Mouse (Mus musculus) liver, adult (tissue): ENCODE measurements around the gene Prr22.

Source experiments
- GATA4 ChIP-seq: IDR thresholded peaks from 2 replicates; pipeline ENCODE4 v1.6.1; 2014; ENCODE audit warnings: mild to moderate bottlenecking, low read length; ENCODE audit not compliant: insufficient replicate concordance

The Prr22 gene

DNA sequence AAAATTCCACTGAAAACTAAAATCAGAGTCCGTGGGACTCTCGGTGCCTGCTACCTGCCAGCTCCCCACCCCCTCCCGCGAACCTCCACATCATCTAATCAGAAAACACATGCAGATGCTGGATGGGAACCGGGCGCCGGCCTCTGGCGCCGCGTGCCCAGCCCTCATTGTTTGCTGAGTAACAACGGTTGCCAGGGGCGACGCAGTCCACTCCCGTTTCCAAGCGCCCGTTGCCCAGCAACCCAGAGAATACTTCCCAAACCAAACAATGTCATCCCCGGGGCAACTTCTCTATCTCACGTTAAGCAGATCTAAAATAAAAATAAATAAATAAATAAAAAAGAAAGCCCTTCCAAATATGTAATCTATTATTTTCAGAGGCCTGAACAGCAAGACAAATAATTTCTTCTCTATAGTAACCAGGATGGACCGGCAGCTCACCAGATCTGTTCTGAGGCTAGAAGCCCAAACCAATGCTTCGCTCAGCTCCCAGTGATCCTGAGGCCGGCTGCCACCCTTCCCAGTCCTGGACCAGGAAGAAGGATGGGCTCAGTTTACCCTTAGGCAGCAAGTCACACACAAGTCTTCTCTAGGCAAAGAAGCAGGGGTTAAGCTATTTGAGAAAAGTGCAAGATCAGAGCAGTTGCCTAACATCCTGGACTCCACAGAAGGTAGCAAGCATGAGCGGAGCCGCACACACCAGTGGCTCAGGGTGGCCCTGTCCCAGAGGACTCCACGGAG, 44.4 kb downstream of the Prr22 start:
- no peak for TF ChIP-seq GATA4

DNA sequence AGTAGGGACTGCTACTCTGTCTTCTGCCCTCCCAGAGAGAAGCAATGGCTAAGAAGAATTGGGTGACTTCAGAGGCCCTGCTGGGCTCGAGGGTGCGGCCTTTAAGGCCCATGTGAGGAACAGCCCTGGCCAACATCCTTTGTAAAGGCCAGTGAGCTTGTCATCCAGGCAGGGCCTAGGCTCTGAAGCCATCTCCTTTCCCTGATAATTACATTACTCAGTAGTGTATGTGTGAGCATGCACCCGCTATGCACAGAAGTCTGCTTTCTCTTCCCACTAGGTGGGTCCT, 45.0 kb downstream of the Prr22 start:
- TF ChIP-seq GATA4: no peak

DNA sequence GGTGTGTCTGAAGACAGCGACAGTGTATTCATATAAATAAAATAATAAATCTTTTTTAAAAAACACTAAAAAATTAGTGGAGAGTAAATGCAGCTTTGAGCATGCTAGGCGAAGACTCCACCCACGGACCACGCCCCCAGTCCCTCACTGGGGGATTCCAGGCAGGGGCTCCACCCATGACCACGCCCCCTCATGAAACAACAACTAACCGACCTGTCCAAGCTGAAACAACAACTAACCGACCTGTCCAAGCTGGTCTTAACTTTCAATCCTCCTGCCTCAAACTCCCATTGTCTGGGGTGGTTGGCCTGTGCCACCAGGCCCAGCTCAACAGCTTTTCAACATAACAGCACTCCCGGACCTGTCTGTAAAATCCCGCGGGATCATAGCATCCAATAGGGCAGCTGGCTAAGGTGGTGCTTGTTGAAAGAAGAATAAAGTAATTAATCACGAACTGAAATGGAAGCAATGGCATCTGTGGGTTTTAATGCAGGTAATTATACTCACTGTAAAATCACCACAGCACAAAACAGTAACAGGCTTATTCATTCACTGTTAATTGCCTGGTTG, 48.1 kb downstream of the Prr22 start:
- TF ChIP-seq GATA4: no peak

DNA sequence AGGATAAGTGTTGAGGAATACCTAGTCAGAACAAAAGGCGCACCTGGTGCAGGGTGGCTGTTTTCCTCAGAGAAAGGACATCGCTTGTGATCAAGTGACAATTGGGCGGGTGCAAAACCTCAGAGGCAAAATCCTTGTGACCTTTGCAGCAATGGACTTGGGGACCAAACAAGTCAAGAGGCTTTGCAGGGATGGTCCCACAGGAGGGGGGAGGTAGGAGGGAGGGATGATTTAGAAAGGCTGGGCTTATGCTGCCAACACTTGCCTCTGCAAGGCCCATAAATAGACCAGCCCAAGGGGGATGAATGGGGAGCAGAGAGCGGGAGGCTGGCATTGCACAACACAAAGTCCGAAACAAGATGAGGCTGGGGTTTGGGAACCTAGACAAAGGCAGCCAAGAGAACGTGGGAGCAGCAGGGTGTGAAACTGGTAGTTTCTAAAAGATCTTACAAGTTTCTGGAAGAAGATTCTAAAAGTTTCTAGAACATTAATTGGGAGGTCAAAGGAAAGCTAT, 49.0 kb downstream of the Prr22 start:
- TF ChIP-seq GATA4: no peak

DNA sequence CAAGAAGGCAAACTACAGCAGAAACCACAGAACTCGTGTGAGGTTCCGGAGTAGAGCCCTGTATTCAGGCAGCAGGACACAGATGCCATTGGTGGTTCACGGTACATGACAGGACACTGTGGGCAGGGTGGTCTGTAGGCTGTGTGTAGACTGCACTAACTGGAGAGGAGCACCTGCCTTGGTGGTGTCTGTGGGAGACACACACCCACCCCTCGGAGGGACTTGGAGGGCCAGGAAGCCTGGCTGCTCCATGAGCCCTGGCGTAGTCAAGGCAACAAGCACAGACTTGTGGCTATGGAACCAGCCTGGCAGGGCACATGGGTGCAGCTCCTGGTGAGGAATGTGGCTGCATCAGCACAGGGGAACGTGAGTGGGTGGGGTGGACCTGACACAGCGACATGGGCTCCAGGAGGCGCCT, 49.7 kb downstream of the Prr22 start:
- no peak for TF ChIP-seq GATA4
